Mouse (Mus musculus): ENCODE measurements around the gene Cox5a.

DNA sequence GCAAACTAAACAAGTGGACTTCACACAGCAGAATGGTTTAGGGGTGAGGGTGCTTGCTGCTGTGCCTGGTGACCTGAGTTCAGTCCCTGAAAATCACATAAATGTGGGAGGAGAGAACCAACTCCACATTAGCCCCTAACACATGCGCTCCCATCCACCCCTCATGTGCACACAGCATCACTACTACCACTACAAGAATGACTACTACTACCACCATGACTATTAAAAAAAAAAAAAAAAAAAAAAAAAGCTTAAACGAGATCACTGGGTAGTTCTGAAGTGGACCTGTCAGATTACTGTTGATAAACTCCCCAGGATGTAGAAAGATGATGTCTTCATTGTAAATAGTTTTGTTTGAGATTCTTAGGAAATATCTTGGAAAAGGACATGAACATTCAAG lies 38.5 kb downstream of the Cox5a start:
- TF ChIP-seq CTCF (IDR thresholded peaks at IDR 0.05; ENCODE audit: borderline replicate concordance, insufficient read depth, low read length): no peak
- TF ChIP-seq POLR2A (IDR thresholded peaks at IDR 0.05; ENCODE audit: low read depth, low read length): no peak
